Mouse (Mus musculus): ENCODE data around the gene Trex2.

- TF ChIP-seq FLI1 (IDR thresholded peaks at IDR 0.05; ENCODE audit: low read length) (no peak), GATA1 (IDR thresholded peaks at IDR 0.05; ENCODE audit: borderline replicate concordance, low read length) (no peak)
Observed at GRCm38 (mm10) chrX:73384419-73384818, 50.7 kb downstream of the Trex2 start.

All from megakaryocyte, embryonic 14.5 days (primary cell).